Mouse (Mus musculus) mature B cell (primary cell): ENCODE results near the gene Nr2e1.

Source experiments
- in situ Hi-C: fragments of 300-500 bp; cut with MboI; formaldehyde crosslinking; loops from 2 replicates; pipeline ENCODE4 v1.14.3; 2019

The Nr2e1 gene

DNA sequence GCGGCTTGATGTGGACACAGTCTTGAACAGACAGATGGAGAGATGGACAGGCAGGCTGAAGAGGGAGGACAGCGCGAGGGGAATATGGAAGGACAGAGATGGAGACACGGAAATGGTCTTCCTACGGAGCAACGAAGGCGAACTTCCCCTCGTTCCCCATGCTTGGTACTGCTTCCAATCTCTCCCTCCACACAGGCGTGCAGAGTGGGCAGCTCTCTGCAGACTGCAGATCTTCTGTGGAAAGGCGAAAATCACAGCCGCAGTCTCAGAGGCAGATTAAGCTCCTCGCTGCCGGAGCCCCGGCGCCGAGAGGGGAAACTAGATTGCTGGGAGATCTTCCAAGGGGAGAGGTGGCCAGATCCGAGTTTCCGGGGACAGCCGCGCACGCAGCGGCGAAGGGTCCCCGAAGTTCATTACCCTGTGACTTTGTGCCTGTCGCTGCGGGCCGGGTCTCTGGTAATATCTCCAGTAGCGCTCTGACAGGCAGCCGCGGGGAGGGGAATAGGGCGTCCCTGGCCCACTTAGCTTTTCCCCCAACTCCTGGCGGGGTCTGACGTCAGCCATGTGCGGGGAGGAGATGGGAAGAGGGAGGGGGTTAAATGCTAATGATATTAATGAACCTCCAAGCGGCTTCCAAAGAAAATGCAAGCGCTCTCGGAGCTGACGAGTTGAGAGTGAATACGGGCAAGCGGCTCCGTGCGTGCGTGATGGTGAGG lies at the start of gene Nr2e1, which contains the start of gene Ostm1:
Gene Nr2e1 (minus strand): TSS at position 476 of the 716 bp plus-strand sequence.
Gene Ostm1 (plus strand): TSS at position 666 of the 716 bp plus-strand sequence.
- in situ Hi-C loops, result no loop called here

DNA sequence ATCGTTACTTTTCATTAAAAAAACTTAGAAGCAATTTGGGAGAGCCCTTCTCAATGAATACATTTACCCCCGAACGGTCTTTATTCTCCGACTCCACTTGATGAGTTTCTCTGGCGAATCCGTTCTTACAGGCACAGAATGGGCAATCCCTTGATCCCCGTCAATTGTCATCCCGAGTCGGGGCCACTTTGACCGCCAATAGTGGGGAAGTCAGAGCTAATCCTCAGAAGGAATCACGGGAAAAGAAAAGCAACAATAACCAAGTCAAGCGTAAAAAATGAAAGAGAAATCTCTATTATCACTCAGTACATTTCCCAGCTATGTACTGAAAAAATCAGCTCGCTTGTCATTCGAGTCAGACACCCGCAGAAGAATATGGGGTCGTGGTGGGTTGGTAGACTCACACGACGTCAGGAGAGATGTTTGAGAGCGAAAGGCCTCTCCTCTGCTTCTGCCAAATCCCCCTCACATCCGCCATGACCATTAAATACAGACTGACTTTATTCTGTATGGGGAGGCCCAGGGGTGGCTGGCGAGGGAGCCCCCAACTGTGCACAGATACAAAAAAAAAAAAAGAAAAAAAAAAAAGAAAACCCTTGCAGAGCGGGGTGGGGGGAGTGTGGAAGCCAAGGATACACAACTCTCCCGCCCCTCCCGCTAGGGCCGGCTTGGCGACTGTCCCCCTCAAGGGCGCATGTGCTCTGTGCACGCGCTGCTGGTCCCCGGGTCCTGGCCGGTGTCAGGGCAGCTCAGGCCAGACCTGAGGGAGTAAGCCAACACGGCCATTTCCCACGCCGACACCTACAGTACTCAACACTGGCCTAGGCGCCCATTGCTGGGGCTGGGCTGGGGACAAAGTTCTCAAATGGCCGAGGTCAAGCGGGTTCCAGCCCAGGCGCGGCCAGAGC lies 49.3 kb upstream of the Nr2e1 start:
- in situ Hi-C loops, result loop anchor here (10.0 kb wide), 1 partner anchor 328 kb away; no protein-coding TSS in a partner anchor

DNA sequence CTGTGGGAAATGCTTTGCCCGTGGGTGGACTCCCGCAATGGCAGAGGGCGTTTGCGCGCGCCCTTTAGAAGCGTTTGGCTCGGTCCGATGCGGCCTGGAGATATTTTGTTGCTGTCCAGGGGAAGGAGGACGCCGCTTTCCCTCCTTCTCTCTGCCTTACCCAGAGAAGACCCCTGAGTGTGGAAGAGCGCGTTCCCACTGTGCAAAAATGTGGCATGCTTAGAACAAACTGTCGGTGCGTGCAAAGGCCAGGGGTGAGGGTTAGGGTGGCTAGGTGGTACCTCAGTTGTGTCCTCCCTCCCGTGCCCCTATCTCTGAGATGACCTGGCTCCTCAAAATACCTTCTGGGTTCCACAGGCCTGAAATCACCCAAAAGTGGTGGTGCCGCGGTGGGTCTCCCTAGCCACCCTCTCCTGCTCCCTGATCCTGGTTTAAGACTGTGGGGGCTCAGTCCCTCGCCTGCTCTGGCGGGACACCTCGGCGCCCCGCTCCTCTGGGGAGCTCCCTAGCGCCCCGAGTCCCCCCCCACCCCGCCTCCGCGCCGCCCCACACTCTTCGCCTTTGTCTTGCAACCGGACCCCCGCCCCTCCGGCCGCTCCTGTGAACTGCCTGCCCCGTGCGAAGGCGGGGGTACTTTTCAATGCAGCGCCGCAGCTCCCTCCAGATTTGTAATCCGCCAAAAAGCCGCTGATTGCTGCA lies 48.5 kb upstream of the Nr2e1 start:
- in situ Hi-C loops, result loop anchor here (10.0 kb wide), 1 partner anchor 327 kb away; no protein-coding TSS in a partner anchor

DNA sequence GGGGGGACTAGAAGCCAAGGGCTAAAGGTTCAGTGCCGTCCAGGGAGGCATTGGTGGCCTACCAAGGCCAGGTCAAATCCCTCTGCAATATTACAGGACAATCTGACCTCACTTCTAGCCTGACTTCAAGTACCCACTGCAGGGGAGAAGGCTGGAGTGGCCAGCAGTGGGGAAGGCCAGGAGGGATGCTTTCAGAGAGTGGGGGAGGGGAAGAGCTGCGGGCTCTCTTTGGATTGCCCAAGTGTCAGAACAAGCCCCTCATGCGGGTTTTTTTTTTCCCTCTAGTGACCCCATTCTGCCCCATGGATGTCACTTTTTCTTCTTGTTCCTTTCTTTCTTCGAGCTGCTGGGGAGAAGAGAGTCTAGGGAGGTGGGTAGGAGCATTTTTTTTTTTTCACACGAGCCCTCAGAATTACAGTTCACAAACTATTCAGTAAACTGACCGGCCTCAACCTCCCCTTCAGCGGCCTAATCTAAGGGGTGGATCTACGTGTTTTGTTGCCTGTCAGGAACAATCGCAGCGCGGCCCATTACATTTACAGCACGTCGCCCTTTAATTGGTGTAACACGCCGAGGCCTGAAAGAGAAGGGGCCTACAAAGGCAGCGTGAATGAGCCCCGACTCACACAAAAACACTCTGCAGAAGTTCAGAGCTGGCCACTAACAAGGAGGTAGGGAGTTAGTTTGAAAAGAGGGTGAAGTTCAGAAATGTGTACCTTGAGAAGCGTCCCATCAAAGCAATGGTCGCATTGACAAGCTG lies 47.3 kb upstream of the Nr2e1 start:
- in situ Hi-C loops, result loop anchor here (10.0 kb wide), 1 partner anchor 326 kb away; no protein-coding TSS in a partner anchor

DNA sequence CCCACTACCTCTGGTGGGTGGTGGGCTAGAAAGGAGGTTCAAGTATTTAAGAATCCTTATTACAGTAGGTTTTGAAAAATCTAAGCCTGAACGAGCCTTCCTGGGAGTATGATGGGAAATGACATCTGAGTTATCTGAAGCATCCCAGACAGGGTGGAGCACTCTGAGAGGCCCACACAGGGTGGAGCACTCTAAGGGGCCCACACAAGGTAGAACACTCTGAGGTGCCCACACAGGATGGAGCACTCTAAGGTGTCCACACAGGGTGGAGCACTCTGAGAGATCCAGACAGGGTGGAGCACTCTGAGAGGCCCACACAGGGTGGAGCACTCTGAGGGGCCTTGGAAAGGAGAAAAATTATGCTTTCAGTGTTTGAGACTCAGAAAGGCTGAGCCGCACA lies 42.5 kb upstream of the Nr2e1 start:
- in situ Hi-C loops, result no loop called here

GRCm38 (mm10) chr10:42618291-42618690 lies 34.9 kb upstream of the Nr2e1 start:
- in situ Hi-C loops, result no loop called here

- in situ Hi-C loops, result no loop called here
Observed at GRCm38 (mm10) chr10:42614766-42615165, 31.3 kb upstream of the Nr2e1 start.

- in situ Hi-C loops, result no loop called here
Observed at GRCm38 (mm10) chr10:42613639-42614381, 30.4 kb upstream of the Nr2e1 start.

GRCm38 (mm10) chr10:42613075-42613474 lies 29.6 kb upstream of the Nr2e1 start:
- in situ Hi-C loops, result no loop called here

GRCm38 (mm10) chr10:42606757-42607156 lies 23.3 kb upstream of the Nr2e1 start:
- in situ Hi-C loops, result no loop called here

GRCm38 (mm10) chr10:42604874-42605273 lies 21.4 kb upstream of the Nr2e1 start:
- in situ Hi-C loops, result no loop called here

DNA sequence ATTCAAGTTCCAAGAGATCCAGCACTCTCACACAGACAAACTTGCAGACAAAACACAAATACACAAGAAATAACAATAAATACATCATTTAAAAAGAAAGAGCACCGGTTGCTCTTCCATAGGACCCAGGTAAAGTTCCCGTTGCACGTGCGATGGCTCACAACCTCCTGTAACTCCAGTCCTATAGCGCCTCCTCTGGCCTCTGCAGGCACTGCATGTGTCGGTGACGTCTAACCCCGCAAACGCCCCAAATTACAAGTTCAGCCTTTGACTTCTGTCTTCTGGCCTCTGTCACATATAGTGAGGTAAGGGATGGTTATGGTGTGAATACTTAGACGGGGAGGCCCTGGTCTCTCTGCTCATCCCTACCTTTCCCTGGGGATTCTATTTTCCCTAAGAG lies 18.1 kb upstream of the Nr2e1 start:
- in situ Hi-C loops, result no loop called here

DNA sequence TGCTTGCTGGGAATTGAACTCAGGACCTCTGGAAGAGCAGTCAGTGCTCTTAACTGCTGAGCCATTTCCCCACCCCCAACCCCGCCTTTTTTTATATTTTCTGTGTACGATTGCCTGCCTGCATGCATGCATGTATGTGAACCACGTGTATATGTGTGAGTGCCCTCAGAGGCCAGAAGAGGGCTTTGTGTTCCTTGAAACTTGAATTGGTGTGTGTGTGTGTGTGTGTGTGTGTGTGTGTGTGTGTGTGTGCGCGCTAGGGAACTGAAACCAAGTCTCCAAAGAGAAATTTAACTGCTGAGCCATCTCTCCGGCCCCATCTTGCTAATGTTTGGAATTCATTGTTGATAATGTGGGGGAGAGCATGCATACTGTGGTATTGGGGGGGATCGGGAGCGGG lies 15.2 kb upstream of the Nr2e1 start:
- in situ Hi-C loops, result no loop called here

- in situ Hi-C loops, result no loop called here
Observed at GRCm38 (mm10) chr10:42593201-42593600, 9.8 kb upstream of the Nr2e1 start.

GRCm38 (mm10) chr10:42591993-42592686 lies 8.7 kb upstream of the Nr2e1 start:
- in situ Hi-C loops, result no loop called here

GRCm38 (mm10) chr10:42591185-42591992 lies 8.0 kb upstream of the Nr2e1 start:
- in situ Hi-C loops, result no loop called here

GRCm38 (mm10) chr10:42590261-42591184 lies 7.1 kb upstream of the Nr2e1 start:
- in situ Hi-C loops, result no loop called here

DNA sequence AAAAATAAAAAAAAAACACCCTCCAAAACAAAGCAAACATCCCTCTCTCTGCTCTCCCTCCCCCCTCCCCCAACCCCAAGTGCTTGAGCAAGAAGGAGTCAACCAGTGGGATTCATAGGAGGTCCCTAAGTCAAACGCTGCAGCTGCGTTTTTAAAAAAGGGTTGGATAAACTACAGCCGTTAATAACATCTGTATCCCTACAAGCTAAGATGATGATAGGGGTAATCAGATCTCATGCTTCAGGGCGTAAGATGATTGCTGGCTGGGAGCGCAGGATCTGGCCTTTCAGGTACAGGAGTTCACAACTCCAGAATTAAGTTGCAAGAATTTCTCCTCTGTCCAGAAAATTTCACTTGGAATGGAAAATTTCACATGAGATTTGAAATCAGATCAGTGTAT lies 6.1 kb upstream of the Nr2e1 start:
- in situ Hi-C loops, result no loop called here
